In genomic region chr13:48694090-48695064, GRCm38 (mm10) we compare ENCODE assay signal across 8 mouse cellular contexts. TPM values are rescaled to one million over a fixed set of nuclear protein-coding genes. Genes with fewer than 3 reads are reported as not detected.
DNase-seq lines count a peak whose midpoint lies in the region; ATAC-seq lines count a peak whose summit lies in the region.
"Had no signal": no experiment of that assay in that cellular context is flagged by ENCODE, and none has a peak within 500 bp of the region (broad histone marks: within the 10 kb centered on the region; RNA-seq: fewer than 3 reads in every experiment).

No protein-coding gene starts in this region.

- H3K27ac ChIP-seq in midbrain, embryonic 14.5 days (replicated peaks; ENCODE audit: low read depth, low read length) = no peak overlapping the region
- H3K27ac ChIP-seq in midbrain, embryonic 10.5 days (replicated peaks) = no peak overlapping the region
- peak overlapping the region; percentile 69 for H3K27ac ChIP-seq in heart, embryonic 15.5 days
- peak overlapping the region; percentile 78 for H3K27ac ChIP-seq in limb, embryonic 12.5 days

- whole genome bisulfite sequencing in midbrain, embryonic 14.5 days = 61% methylated on average over 27 of the region's 27 CpGs
- 81% methylated on average over 27 of the region's 27 CpGs for WGBS in midbrain, embryonic 10.5 days
- 41% methylated on average over 27 of the region's 27 CpGs for WGBS in heart, embryonic 15.5 days
- WGBS in limb, embryonic 12.5 days = 30% methylated on average over 27 of the region's 27 CpGs

- H3K9ac ChIP-seq in midbrain, embryonic 14.5 days (replicated peaks; ENCODE audit: low read length) = no peak overlapping the region
- H3K9ac ChIP-seq in heart, embryonic 15.5 days = no peak overlapping the region
- H3K9ac ChIP-seq in limb, embryonic 12.5 days (replicated peaks) = no peak overlapping the region

- no peaks in the 10 kb centered on the region for H3K36me3 ChIP-seq in midbrain, embryonic 14.5 days (ENCODE audit: control insufficient read depth, insufficient read depth, low read length)
- H3K36me3 ChIP-seq in midbrain, embryonic 10.5 days = no peaks in the 10 kb centered on the region
- no peaks in the 10 kb centered on the region for H3K36me3 ChIP-seq in heart, embryonic 15.5 days
- no peaks in the 10 kb centered on the region for H3K36me3 ChIP-seq in limb, embryonic 12.5 days

- H3K4me3 ChIP-seq in midbrain, embryonic 14.5 days (replicated peaks; ENCODE audit: low read depth, low read length) = no peak overlapping the region
- H3K4me3 ChIP-seq in midbrain, embryonic 10.5 days = no peak overlapping the region
- no peak overlapping the region for H3K4me3 ChIP-seq in heart, embryonic 15.5 days
- H3K4me3 ChIP-seq in limb, embryonic 12.5 days (replicated peaks) = no peak overlapping the region

- no peak for ATAC-seq in midbrain, embryonic 14.5 days (ENCODE audit: low FRiP score, low TSS enrichment)
- ATAC-seq in heart, embryonic 15.5 days (replicated peaks; ENCODE audit: insufficient number of reproducible peaks, insufficient read depth, low FRiP score, low read depth) = peak; percentile 73
- ATAC-seq in limb, embryonic 12.5 days (ENCODE audit: insufficient number of reproducible peaks, insufficient read depth, low FRiP score, low TSS enrichment, low read depth) = peak; percentile 39

- peaks cover 4% of the 10 kb centered on the region for H3K9me3 ChIP-seq in midbrain, embryonic 14.5 days (ENCODE audit: control insufficient read depth, low read length)
- peaks cover 12% of the 10 kb centered on the region; the same call in 1 of the 2 replicates for H3K9me3 ChIP-seq in midbrain, embryonic 10.5 days (replicated peaks)
- no peaks in the 10 kb centered on the region for H3K9me3 ChIP-seq in heart, embryonic 15.5 days (replicated peaks)
- peaks cover 7% of the 10 kb centered on the region; the same call in 1 of the 2 replicates for H3K9me3 ChIP-seq in limb, embryonic 12.5 days

- no peaks in the 10 kb centered on the region for H3K27me3 ChIP-seq in midbrain, embryonic 14.5 days (ENCODE audit: control insufficient read depth, insufficient read depth, low read length)
- peaks cover 4% of the 10 kb centered on the region; the same call in 1 of the 2 replicates for H3K27me3 ChIP-seq in midbrain, embryonic 10.5 days (ENCODE audit: low read depth, poor library complexity, severe bottlenecking)
- H3K27me3 ChIP-seq in heart, embryonic 15.5 days = peaks cover 4% of the 10 kb centered on the region; the same call in 1 of the 2 replicates
- peaks cover 19% of the 10 kb centered on the region for H3K27me3 ChIP-seq in limb, embryonic 12.5 days

- H3K4me2 ChIP-seq in midbrain, embryonic 14.5 days (ENCODE audit: low read length) = no peak overlapping the region
- H3K4me2 ChIP-seq in heart, embryonic 15.5 days = no peak overlapping the region
- peak overlapping the region; percentile 35 for H3K4me2 ChIP-seq in limb, embryonic 12.5 days

- no peaks in the 10 kb centered on the region for H3K4me1 ChIP-seq in midbrain, embryonic 14.5 days (ENCODE audit: control insufficient read depth, insufficient read depth, low read length)
- 0 out of 2 replicates have a peak, but pooled peaks cover 5% of the 10 kb centered on the region for H3K4me1 ChIP-seq in midbrain, embryonic 10.5 days
- H3K4me1 ChIP-seq in heart, embryonic 15.5 days (replicated peaks) = peaks cover 29% of the 10 kb centered on the region
- H3K4me1 ChIP-seq in limb, embryonic 12.5 days (replicated peaks) = peaks cover 27% of the 10 kb centered on the region

- DNase-seq in midbrain, embryonic 14.5 days = peak; percentile 36
- no peak for DNase-seq in midbrain, embryonic 10.5 days (ENCODE audit: low spot score)
- peak; percentile 22 to 72 for DNase-seq in frontal cortex, adult 2 months (ENCODE audit: extremely low spot score in 1 of 2, low spot score in 1 of 2)
- no peak for DNase-seq in thymus, postnatal 10 days (ENCODE audit: low spot score in 2 of 2)
- DNase-seq in thymus, postnatal 0 days (ENCODE audit: low spot score) = no peak

RNA-seq across cellular contexts. Expression of gene Barx1, which starts 31.6 kb away (rescaled TPM):
- not detected in 2 replicates for polyA plus RNA-seq in midbrain, embryonic 14.5 days (2014; fragmentation: Nextera tagmentation; extraction: Ambion mirVana)
- polyA plus RNA-seq in midbrain, embryonic 10.5 days (2016; fragmentation: Nextera tagmentation; extraction: Ambion mirVana) = 0.21 and 0.84 TPM in 2 replicates
- not detected in 2 replicates for polyA plus RNA-seq in frontal cortex, adult 2 months (2012; rRNA removed)
- polyA plus RNA-seq in heart, embryonic 15.5 days (2015; fragmentation: Nextera tagmentation; extraction: Ambion mirVana) = 0.20 and 0.48 TPM in 2 replicates
- 2.7 and 4.8 TPM in 2 replicates for polyA plus RNA-seq in limb, embryonic 12.5 days (2016; fragmentation: Nextera tagmentation; extraction: Ambion mirVana)
- 0.30 and 0.38 TPM in 2 replicates for polyA plus RNA-seq in thymus, postnatal 0 days (2015; fragmentation: Nextera tagmentation; extraction: Ambion mirVana)
- polyA plus RNA-seq: liver, adult 2 months had no signal

Comparison
In these comparisons a context has a peak if more than half of its experiments do, and no peak if none do; other contexts are left out.
1. DNase-seq: peak in midbrain, embryonic 14.5 days (single experiment) and frontal cortex, adult 2 months (2 of 2); none in midbrain, embryonic 10.5 days (single experiment), thymus, postnatal 10 days (0 of 2) and thymus, postnatal 0 days (single experiment).
2. H3K27ac ChIP-seq: peak in heart, embryonic 15.5 days (single experiment) and limb, embryonic 12.5 days (single experiment); none in midbrain, embryonic 14.5 days (single experiment) and midbrain, embryonic 10.5 days (single experiment).